ENCODE assay signal across 27 mouse cellular contexts in genomic region chr9:118990490-118990889, GRCm38 (mm10).
DNase-seq lines count a peak whose midpoint lies in the region; ATAC-seq and TF ChIP-seq lines count a peak whose summit lies in the region.
"Had no signal": no experiment of that assay in that cellular context is flagged by ENCODE, and none has a peak within 500 bp of the region (broad histone marks: within the 10 kb centered on the region; RNA-seq: fewer than 3 reads in every experiment).

No protein-coding gene starts in this region.

- no peak overlapping the region for H3K4me2 ChIP-seq in heart, postnatal 0 days (ENCODE audit: low read depth, low read length)
- H3K4me2 ChIP-seq in lung, postnatal 0 days (replicated peaks; ENCODE audit: low read depth, low read length) = no peak overlapping the region
- H3K4me2 ChIP-seq in midbrain, embryonic 15.5 days = no peak overlapping the region
- H3K4me2 ChIP-seq: hindbrain, embryonic 12.5 days; limb, embryonic 15.5 days had no signal

- H3K9ac ChIP-seq in heart, postnatal 0 days (replicated peaks; ENCODE audit: low read depth, low read length) = no peak overlapping the region
- no peak overlapping the region for H3K9ac ChIP-seq in lung, postnatal 0 days (replicated peaks; ENCODE audit: low read depth)
- no peak overlapping the region for H3K9ac ChIP-seq in midbrain, embryonic 15.5 days
- H3K9ac ChIP-seq: hindbrain, embryonic 12.5 days; limb, embryonic 15.5 days; liver, embryonic 14.5 days had no signal

- no peaks in the 10 kb centered on the region for H3K9me3 ChIP-seq in heart, embryonic 10.5 days
- H3K9me3 ChIP-seq in heart, postnatal 0 days (replicated peaks; ENCODE audit: control insufficient read depth, low read length) = no peaks in the 10 kb centered on the region
- no peaks in the 10 kb centered on the region for H3K9me3 ChIP-seq in lung, postnatal 0 days (ENCODE audit: low read length)
- H3K9me3 ChIP-seq in midbrain, embryonic 15.5 days = no peaks in the 10 kb centered on the region
- H3K9me3 ChIP-seq: hindbrain, embryonic 12.5 days; limb, embryonic 15.5 days; midbrain, embryonic 10.5 days had no signal

- no peaks in the 10 kb centered on the region for H3K36me3 ChIP-seq in heart, embryonic 10.5 days
- H3K36me3 ChIP-seq in heart, postnatal 0 days (replicated peaks; ENCODE audit: control insufficient read depth, insufficient read depth, low read length) = no peaks in the 10 kb centered on the region
- no peaks in the 10 kb centered on the region for H3K36me3 ChIP-seq in lung, postnatal 0 days (ENCODE audit: insufficient read depth, low read length)
- no peaks in the 10 kb centered on the region for H3K36me3 ChIP-seq in midbrain, embryonic 15.5 days (replicated peaks)
- H3K36me3 ChIP-seq: hindbrain, embryonic 12.5 days; limb, embryonic 15.5 days; midbrain, embryonic 10.5 days had no signal

- 51% methylated on average over 7 of the region's 7 CpGs for WGBS in heart, embryonic 10.5 days
- 53% methylated on average over 7 of the region's 7 CpGs for WGBS in heart, postnatal 0 days
- 62% methylated on average over 7 of the region's 7 CpGs for WGBS in lung, postnatal 0 days
- 84% methylated on average over 7 of the region's 7 CpGs for WGBS in midbrain, embryonic 15.5 days

- ATAC-seq in heart, postnatal 0 days (ENCODE audit: insufficient read depth, low read depth) = no peak
- ATAC-seq in lung, postnatal 0 days = no peak
- ATAC-seq in midbrain, embryonic 15.5 days (replicated peaks) = no peak
- ATAC-seq: forebrain, embryonic 16.5 days; intestine, embryonic 16.5 days; midbrain, embryonic 16.5 days; Patski had no signal

- no peak for TF ChIP-seq EP300 in heart, postnatal 0 days (IDR thresholded peaks at IDR 0.05; ENCODE audit: low read depth)
- no peak for TF ChIP-seq EP300 in lung, postnatal 0 days (IDR thresholded peaks at IDR 0.05)

- H3K4me3 ChIP-seq in heart, embryonic 10.5 days = no peak overlapping the region
- no peak overlapping the region for H3K4me3 ChIP-seq in heart, postnatal 0 days (ENCODE audit: low read depth, low read length)
- H3K4me3 ChIP-seq in lung, postnatal 0 days (ENCODE audit: low read depth, low read length) = no peak overlapping the region
- H3K4me3 ChIP-seq in midbrain, embryonic 15.5 days = no peak overlapping the region
- H3K4me3 ChIP-seq: hindbrain, embryonic 12.5 days; limb, embryonic 15.5 days; midbrain, embryonic 10.5 days had no signal

- no peak for TF ChIP-seq CTCF in heart, postnatal 0 days (IDR thresholded peaks at IDR 0.05; ENCODE audit: low read depth)
- no peak for TF ChIP-seq CTCF in lung, postnatal 0 days (IDR thresholded peaks at IDR 0.05)

- H3K27me3 ChIP-seq in heart, embryonic 10.5 days (ENCODE audit: insufficient read depth, poor library complexity, severe bottlenecking) = no peaks in the 10 kb centered on the region
- H3K27me3 ChIP-seq in heart, postnatal 0 days (ENCODE audit: control insufficient read depth, insufficient read depth, low read length) = no peaks in the 10 kb centered on the region
- H3K27me3 ChIP-seq in lung, postnatal 0 days (replicated peaks; ENCODE audit: insufficient read depth, low read length) = no peaks in the 10 kb centered on the region
- H3K27me3 ChIP-seq in midbrain, embryonic 15.5 days (replicated peaks) = no peaks in the 10 kb centered on the region
- H3K27me3 ChIP-seq: hindbrain, embryonic 12.5 days; limb, embryonic 15.5 days; Patski had no signal

- H3K27ac ChIP-seq in heart, embryonic 10.5 days = peak overlapping the region; percentile 72; the same call in 1 of the 2 replicates
- peak overlapping the region; percentile 27; the same call in 1 of the 2 replicates for H3K27ac ChIP-seq in heart, postnatal 0 days (ENCODE audit: low read depth)
- peak overlapping the region; percentile 69 for H3K27ac ChIP-seq in lung, postnatal 0 days (ENCODE audit: low read length)
- no peak overlapping the region for H3K27ac ChIP-seq in midbrain, embryonic 15.5 days
- H3K27ac ChIP-seq: hindbrain, embryonic 12.5 days; limb, embryonic 15.5 days; liver, embryonic 14.5 days; midbrain, embryonic 10.5 days had no signal

- no peak for DNase-seq in heart, embryonic 10.5 days (ENCODE audit: low spot score)
- no peak for DNase-seq in heart, adult 9 months (ENCODE audit: low spot score in 2 of 2)
- DNase-seq in heart, postnatal 0 days (ENCODE audit: low spot score) = no peak
- DNase-seq in heart, adult 11 months = no peak
- DNase-seq in lung, postnatal 0 days (ENCODE audit: low spot score) = no peak
- DNase-seq in lung, postnatal 14 days = no peak
- no peak for DNase-seq in T-cell, adult 2 months (ENCODE audit: low spot score)
- DNase-seq: adrenal gland, postnatal 14 days; cerebellum, adult 11-12 months; cerebellum, adult 9-11 months; gastrocnemius, postnatal 10 days; heart, postnatal 10 days; kidney, adult 8-10 months; kidney, postnatal 10 days; lung, adult 2 months; right cerebral cortex, adult 18-20 months; spleen, adult 18-20 months; thymus, postnatal 14 days had no signal

- peaks cover 69% of the 10 kb centered on the region for H3K4me1 ChIP-seq in heart, embryonic 10.5 days
- peaks cover 39% of the 10 kb centered on the region for H3K4me1 ChIP-seq in heart, postnatal 0 days (ENCODE audit: control insufficient read depth, insufficient read depth)
- peaks cover 31% of the 10 kb centered on the region; the same call in 1 of the 2 replicates for H3K4me1 ChIP-seq in lung, postnatal 0 days (ENCODE audit: insufficient read depth, low read depth, low read length)
- H3K4me1 ChIP-seq in midbrain, embryonic 15.5 days = peaks cover 6% of the 10 kb centered on the region
